Mouse (Mus musculus) gastrocnemius, adult 8-10 months (tissue): ENCODE measurements around the gene Gm17677. TPM values are rescaled to one million over a fixed set of nuclear protein-coding genes. Genes with fewer than 3 reads are reported as not detected.

Experiments used
- DNase-seq, 2 experiments: peaks; one replicate each; pipeline ENCODE4 v3.0.0; 2022; ENCODE audit warnings: low spot score in 2 of 2
- total RNA-seq, 4 experiments: library from RNA; stranded (reverse); gene quantifications; 2 replicates each; pipeline ENCODE4 v1.2.4; 2022

Gm17677 gene
- not detected for total RNA-seq

GRCm38 (mm10) chr9:35740749-35741148, at the start of gene Gm17677:
Gm17677 (plus strand) TSS chr9:35741049.
- no peak for DNase-seq

DNA sequence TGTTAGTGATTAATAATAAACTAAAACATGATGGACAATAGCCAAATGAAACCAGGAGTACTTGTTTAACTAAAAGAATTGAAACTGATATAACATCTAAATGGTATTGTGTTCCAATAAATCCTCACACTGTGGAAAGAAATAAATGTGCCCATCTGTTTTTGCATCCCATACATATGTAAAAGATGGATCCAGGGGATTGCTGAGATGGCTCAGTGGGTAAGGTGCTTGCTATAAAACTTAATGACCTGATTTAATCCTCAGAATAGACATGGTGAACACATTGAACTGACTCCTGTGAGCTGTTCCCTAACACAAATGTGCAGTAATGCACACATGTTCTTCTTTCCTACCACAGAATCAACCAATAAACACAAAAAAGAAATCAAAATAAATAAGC, 48.9 kb upstream of the Gm17677 start:
- DNase-seq: no peak

- DNase-seq: no peak
Measured at GRCm38 (mm10) chr9:35707265-35707664, 33.6 kb upstream of the Gm17677 start.

GRCm38 (mm10) chr9:35756843-35757242, 16.0 kb downstream of the Gm17677 start:
- no peak for DNase-seq

DNA sequence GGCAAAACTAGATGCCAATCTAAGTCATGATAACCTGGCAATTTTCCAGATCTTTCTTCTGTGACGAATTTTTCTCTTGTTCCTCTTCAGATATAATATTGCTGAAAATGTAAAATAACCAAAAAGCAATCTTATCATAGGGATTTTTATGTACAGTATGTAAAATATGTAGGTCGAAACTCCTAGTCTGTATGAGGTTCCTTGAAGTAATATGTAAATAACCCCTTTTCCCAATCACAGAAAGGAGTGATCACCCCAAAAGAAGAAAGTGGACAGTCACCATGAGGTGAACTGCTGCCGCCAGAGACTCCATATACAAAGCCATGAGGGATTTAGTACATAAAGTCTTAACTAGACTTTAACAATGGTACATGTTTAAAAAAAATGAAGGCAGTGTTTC, 37.2 kb downstream of the Gm17677 start, which contains the start of gene Gm17727:
Gene Gm17727, minus strand, starts transcription at position 101 of the 400 bp plus-strand sequence.
- no peak for DNase-seq

DNA sequence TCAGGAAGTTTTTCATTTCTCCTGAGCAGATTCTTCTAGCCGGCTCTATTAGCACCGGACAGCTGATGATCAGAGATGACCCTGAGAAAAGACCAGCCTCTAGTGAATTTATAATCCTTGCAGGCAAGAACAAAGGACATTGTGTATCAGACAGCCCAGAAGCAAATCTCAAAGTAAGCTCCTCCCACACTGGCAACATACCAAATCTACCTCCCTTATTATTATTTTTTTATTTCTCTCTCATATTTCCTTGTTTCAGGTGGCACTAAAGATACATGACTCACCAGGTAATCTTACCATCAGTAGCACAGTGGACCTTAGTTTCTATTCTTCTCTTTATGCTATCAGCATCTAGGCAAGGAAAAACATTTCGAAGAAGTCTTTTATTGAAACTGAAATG, 49.2 kb downstream of the Gm17677 start, which contains the start of the genes Gm27235 and D730048I06Rik:
Gene Gm27235, minus strand, starts transcription at position 101 of the 400 bp plus-strand sequence.
Gene D730048I06Rik, minus strand, starts transcription at position 112 of the 400 bp plus-strand sequence.
- DNase-seq: no peak

Other genes with a start within 250 kb of the Gm17677 start
- not detected for gene Gm1113, start 222.8 kb upstream of the Gm17677 start, total RNA-seq
- not detected for gene Ddx25, start 182.5 kb upstream of the Gm17677 start, total RNA-seq
- 10 to 100 TPM in 1 of 4 experiments, 1 to 10 TPM in 3; 7.8 to 11.1 (median 9.2) TPM for gene Pus3, start 182.5 kb upstream of the Gm17677 start, total RNA-seq
- gene Pate2, start 170.8 kb upstream of the Gm17677 start, total RNA-seq: not detected
- gene Hyls1, start 170.7 kb upstream of the Gm17677 start, total RNA-seq: 1 to 10 TPM in 1 of 4 experiments, under 1 TPM in 3; 0.48 to 1.0 (median 0.93) TPM
- gene Pate4, start 129.1 kb upstream of the Gm17677 start, total RNA-seq: not detected
- not detected for gene Pate3, start 92.8 kb upstream of the Gm17677 start, total RNA-seq
- gene Pate1, start 53.7 kb upstream of the Gm17677 start, total RNA-seq: not detected
- not detected for gene Gm17727, start 37.1 kb downstream of the Gm17677 start, total RNA-seq
- gene Gm27235, start 49.1 kb downstream of the Gm17677 start, total RNA-seq: not detected
- not detected for gene D730048I06Rik, start 49.1 kb downstream of the Gm17677 start, total RNA-seq
- gene 9230110F15Rik, start 103.1 kb downstream of the Gm17677 start, total RNA-seq: not detected
- not detected for gene 9230113P08Rik, start 167.4 kb downstream of the Gm17677 start, total RNA-seq